Mouse (Mus musculus): ENCODE measurements around the gene Recql5.

The Recql5 gene

GRCm38 (mm10) chr11:115863895-115864294, 69.4 kb downstream of the Recql5 start:
- peak; percentile 33 for DNase-seq (ENCODE audit: low read depth, low spot score)

DNA sequence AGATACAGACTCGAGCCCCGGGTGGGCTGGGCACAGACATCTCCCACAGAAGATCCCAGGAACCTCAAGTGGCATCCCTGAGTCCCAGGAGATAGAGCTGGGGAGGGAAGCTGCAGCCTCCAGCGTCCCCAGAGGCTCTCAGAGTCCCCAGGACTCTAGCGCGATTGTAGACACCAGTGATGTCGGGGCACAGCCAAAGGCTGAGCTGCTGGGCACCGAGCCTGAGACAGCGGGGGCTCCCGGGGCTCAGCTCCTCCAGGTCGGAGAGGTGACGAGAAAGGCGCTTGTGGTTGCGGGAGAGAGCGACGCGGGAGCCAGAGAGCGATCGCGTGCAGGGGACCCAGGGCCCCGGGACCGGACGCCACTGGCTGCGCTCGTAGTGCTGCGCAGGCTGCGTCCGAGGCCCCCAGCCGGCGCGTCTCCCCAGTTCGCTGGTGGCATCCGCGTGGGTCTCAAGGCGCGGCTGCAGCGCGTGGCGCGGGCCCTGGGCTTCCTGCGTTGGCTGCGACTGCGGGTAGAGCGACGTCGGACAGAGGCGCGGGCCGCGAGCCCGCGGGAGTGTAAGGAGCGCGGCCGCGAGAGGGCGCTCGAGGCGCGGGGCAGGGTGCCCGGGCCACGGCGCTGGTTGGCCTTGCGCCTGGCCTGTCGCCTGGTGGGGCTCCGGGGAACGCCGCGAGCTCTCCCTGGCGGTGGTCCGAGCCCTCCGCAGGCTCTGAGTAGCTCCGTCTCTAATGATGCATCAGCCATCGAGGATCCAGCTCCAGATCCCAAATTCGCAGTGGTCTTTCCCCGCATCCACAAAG, 73.9 kb downstream of the Recql5 start:
- peak; percentile 91 for DNase-seq (ENCODE audit: low read depth, low spot score)

- no peak for DNase-seq (ENCODE audit: low read depth, low spot score)
Observed at GRCm38 (mm10) chr11:115858354-115858753, 74.9 kb downstream of the Recql5 start, which contains the start of gene Myo15b. Myo15b (plus strand) TSS chr11:115858406.

DNA sequence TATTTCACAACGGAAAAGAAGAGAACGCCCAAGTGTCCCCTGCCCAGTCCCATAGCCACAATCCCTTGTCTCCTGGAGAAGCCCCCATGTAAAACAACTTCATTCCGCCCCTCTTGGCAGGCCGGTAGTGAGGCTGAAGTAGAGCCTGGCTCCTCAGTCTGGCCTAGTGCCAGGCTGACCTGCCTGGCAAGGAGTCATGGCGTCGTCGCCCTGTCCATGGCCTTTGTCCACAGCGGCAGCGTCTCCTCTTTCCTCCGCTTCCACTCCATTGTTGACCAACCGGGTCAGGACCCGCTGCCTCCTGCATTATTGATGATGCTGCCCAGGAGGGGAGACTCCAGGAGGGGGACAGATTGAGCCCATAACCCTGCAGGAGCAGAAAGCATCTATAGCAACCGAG, 75.3 kb downstream of the Recql5 start:
- no peak for DNase-seq (ENCODE audit: low read depth, low spot score)

DNA sequence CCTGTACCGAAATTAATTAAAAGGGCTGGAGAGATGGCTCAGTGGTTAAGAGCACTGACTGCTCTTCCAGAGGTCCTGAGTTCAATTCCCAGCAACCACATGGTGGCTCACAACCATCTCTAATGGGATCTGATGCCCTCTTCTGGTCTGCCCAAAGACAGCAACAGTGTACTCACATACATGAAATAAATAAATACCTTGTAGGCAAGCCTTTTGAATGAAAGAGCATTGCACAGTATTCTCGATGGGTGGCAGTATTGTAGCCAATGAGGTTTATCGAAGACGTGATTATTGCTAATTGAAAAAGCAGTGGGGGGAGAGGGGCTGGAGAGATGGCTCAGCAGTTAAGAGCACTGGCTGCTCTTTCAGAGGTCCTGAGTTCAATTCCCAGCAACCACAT, 76.1 kb downstream of the Recql5 start:
- DNase-seq (ENCODE audit: low read depth, low spot score) = peak; percentile 72

GRCm38 (mm10) chr11:115854674-115855073, 78.6 kb downstream of the Recql5 start:
- DNase-seq (ENCODE audit: low read depth, low spot score) = no peak

DNA sequence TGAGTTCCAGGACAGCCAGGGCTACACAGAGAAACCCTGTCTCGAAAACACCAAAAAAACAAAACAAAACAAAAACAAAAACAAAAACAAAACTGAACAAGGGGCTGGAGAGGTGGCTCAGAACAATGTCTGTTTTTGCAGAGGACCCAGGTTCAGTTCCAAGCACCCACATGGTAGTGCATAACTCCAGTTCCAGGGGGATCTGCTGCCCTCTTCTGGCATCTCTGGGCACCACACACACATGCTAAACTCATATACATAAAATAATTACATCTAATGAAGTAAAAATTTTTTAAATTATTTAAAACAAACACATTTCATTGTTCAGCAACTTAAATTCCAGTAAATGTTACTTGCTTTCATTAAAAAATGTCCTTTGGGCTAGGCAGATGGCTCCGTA, 87.5 kb downstream of the Recql5 start:
- DNase-seq (ENCODE audit: low read depth, low spot score) = peak; percentile 74

DNA sequence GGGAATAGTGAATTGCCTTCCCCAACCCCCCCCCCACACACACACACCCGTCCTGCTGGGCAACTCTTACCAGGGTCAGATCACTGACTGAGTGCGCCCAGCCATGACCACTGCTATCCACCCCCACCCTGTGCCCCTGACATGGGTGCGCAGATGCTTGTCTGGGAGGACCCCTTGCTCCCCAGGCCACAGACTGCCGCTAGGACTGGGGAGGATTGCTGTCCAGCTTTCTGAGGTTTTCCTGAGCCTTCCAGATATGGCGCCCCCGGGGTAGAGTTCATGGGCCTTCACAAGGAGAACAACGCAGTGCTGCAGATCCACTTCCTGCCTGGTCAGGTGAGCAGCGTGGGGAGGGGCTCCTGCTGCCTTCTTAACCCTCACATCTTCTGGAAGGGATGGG, 89.0 kb downstream of the Recql5 start:
- DNase-seq (ENCODE audit: low read depth, low spot score) = no peak

DNA sequence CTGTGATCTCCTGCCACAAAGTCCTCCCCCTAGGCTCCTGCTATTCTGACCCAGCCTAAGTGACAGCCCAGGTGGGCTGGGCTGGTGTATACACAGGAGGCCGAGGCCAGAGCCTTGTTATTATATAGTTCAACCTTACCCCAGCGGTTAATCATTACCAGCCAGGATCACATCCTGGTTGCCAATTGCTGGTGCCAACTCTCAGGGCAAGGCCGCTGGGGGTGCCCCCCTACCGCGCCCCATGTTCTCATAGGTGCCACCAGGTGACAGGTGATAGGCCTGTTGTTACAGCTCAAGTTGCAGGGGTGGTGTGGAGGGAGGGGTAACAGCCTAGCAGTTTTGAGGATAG, 89.4 kb downstream of the Recql5 start:
- DNase-seq (ENCODE audit: low read depth, low spot score) = no peak

DNA sequence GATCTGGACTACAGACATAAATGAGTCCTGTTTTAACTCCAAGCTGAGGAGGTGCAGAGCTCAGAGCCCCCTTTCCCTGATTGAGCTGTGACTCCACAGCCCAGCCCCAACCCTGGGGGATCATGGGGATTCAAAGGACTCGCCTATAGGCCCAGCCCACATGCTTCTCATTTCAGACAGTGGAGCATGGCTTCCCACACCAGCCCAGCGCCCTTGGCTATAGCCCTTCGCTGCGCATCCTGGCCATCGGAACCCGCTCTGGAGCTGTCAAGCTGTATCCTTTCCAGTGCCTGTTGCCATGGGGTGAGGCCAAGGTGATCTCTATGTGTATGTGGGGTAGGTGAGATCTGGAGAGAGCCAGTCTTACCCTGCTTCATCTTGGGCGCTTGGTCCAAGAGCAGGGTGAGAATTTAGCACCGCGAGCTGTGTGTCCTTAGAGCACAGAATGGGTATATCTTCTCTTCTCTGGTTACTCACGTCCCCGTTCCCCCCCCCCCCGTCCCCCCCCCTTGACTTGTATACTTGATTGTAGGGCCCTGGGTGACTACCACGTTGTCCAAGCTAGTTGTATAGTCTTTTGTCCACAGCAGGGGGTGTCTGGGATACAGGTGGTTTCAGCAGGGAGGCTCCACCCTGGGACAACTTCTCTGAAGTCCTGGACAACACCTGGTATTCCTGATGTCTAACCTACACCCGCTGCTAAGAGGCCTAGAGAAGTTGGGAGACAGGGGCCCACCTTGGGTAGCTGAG, 90.0 kb downstream of the Recql5 start:
- peak; percentile 68 for DNase-seq (ENCODE audit: low read depth, low spot score)

Data from R1 (cell line).